ENCODE assay signal across 9 mouse cellular contexts in genomic region chr7:105411874-105412632, GRCm38 (mm10). TPM values are rescaled to one million over a fixed set of nuclear protein-coding genes. Genes with fewer than 3 reads are reported as not detected.
DNase-seq lines count a peak whose midpoint lies in the region; ATAC-seq and TF ChIP-seq lines count a peak whose summit lies in the region.
"Not testable (repeated sequence)": the region's sequence is repeated elsewhere in the genome, so short reads cannot be mapped to it uniquely, and the experiment has no call there.
"Had no signal": no experiment of that assay in that cellular context is flagged by ENCODE, and none has a peak within 500 bp of the region (broad histone marks: within the 10 kb centered on the region; RNA-seq: fewer than 3 reads in every experiment).

No protein-coding gene starts in this region.

- H3K9ac ChIP-seq in embryonic facial prominence, embryonic 14.5 days (ENCODE audit: low read depth, low read length); midbrain, postnatal 0 days (replicated peaks; ENCODE audit: low read length, poor library complexity, severe bottlenecking): not testable (repeated sequence)

- peak; percentile 53 for DNase-seq in CD4-positive helper T cell, adult 2 months (ENCODE audit: low read depth, low spot score)
- DNase-seq in embryonic facial prominence, embryonic 14.5 days (ENCODE audit: low spot score), result peak; percentile 46
- peak; percentile 59 to 90 for DNase-seq in heart, adult 18-20 months
- peak; percentile 82 for DNase-seq in kidney, adult 2 months
- peak; percentile 79 for DNase-seq in left cerebral cortex, postnatal 4 days
- peak; percentile 65 for DNase-seq in midbrain, postnatal 0 days (ENCODE audit: low spot score)
- DNase-seq in spleen, postnatal 14 days (ENCODE audit: low spot score in 2 of 2), result peak; percentile 31 to 60

- peak; percentile 94 for TF ChIP-seq CTCF in bone marrow macrophage, adult 2 months (IDR thresholded peaks at IDR 0.05; ENCODE audit: low read depth, low read length)
- TF ChIP-seq CTCF in kidney, adult 2 months (conservative IDR thresholded peaks at IDR 0.05; ENCODE audit: insufficient read depth, insufficient read length, low read depth, low read length), result peak; percentile 80
- peak; percentile 87 for TF ChIP-seq CTCF in midbrain, postnatal 0 days (IDR thresholded peaks at IDR 0.05)

- H3K27ac ChIP-seq in bone marrow macrophage, adult 2 months (ENCODE audit: insufficient read depth, low read depth, low read length); embryonic facial prominence, embryonic 14.5 days (replicated peaks; ENCODE audit: low read depth, low read length); kidney, adult 2 months (ENCODE audit: insufficient read depth, low read depth, low read length); midbrain, postnatal 0 days (ENCODE audit: low read depth, low read length): not testable (repeated sequence)

- H3K4me1 ChIP-seq in bone marrow macrophage, adult 2 months (ENCODE audit: control insufficient read depth, insufficient read depth, low read length); embryonic facial prominence, embryonic 14.5 days (ENCODE audit: control insufficient read depth, insufficient read depth, low read length); kidney, adult 2 months (ENCODE audit: control insufficient read depth, insufficient read depth, low read length); midbrain, postnatal 0 days (ENCODE audit: insufficient read depth, low read length): not testable (repeated sequence)

- H3K4me3 ChIP-seq in bone marrow macrophage, adult 2 months (ENCODE audit: insufficient read depth, low read length); embryonic facial prominence, embryonic 14.5 days (ENCODE audit: low read depth, low read length); kidney, adult 2 months (ENCODE audit: insufficient read depth, low read depth, low read length); midbrain, postnatal 0 days (ENCODE audit: low read depth, low read length): not testable (repeated sequence)

- TF ChIP-seq POLR2A in bone marrow macrophage, adult 2 months (IDR thresholded peaks at IDR 0.05; ENCODE audit: borderline replicate concordance, low read depth, low read length); kidney, adult 2 months (IDR thresholded peaks at IDR 0.05; ENCODE audit: low read depth, low read length): not testable (repeated sequence)

- not testable (repeated sequence) for H3K27me3 ChIP-seq in embryonic facial prominence, embryonic 14.5 days (replicated peaks; ENCODE audit: control insufficient read depth, insufficient read depth, low read length); kidney, adult 2 months (replicated peaks; ENCODE audit: control insufficient read depth, insufficient read depth, low read length); midbrain, postnatal 0 days (ENCODE audit: insufficient read depth, low read length)

- not testable (repeated sequence) for H3K9me3 ChIP-seq in embryonic facial prominence, embryonic 14.5 days (ENCODE audit: control insufficient read depth, low read length); midbrain, postnatal 0 days (ENCODE audit: low read length)

- WGBS in embryonic facial prominence, embryonic 14.5 days, result 64% methylated on average over 8 of the region's 8 CpGs
- WGBS in kidney, adult 2 months, result 55% methylated on average over 8 of the region's 8 CpGs
- 61% methylated on average over 8 of the region's 8 CpGs for WGBS in midbrain, postnatal 0 days

- not testable (repeated sequence) for H3K4me2 ChIP-seq in embryonic facial prominence, embryonic 14.5 days (ENCODE audit: low read depth, low read length); midbrain, postnatal 0 days (ENCODE audit: low read depth, low read length, poor library complexity, severe bottlenecking)

- peak; percentile 44; the same call in 1 of the 2 replicates for ATAC-seq in embryonic facial prominence, embryonic 14.5 days (ENCODE audit: low read depth)
- not testable (repeated sequence) for ATAC-seq in midbrain, postnatal 0 days (ENCODE audit: low FRiP score)

- intact Hi-C loops in left cerebral cortex, postnatal 4 days (cut with DNase I), result loop anchor here (5.0 kb wide), 1 partner anchor 65 kb away; no protein-coding TSS in a partner anchor

- not testable (repeated sequence) for H3K36me3 ChIP-seq in embryonic facial prominence, embryonic 14.5 days (ENCODE audit: control insufficient read depth, insufficient read depth, low read length); kidney, adult 2 months (ENCODE audit: control insufficient read depth, insufficient read depth, low read length); midbrain, postnatal 0 days (ENCODE audit: insufficient read depth, low read length)

RNA-seq across cellular contexts. Expression of gene Cnga4, which starts 7.7 kb away (rescaled TPM):
- not detected in 2 replicates for polyA plus RNA-seq in bone marrow macrophage, adult 2 months (2012; ENCODE audit: insufficient read depth, insufficient read length, missing spikeins)
- polyA plus RNA-seq in embryonic facial prominence, embryonic 14.5 days (2014; fragmentation: Nextera tagmentation; extraction: Ambion mirVana), result 0.10 and 0.36 TPM in 2 replicates
- total RNA-seq in heart, adult 18-20 months (2021), result not detected
- polyA plus RNA-seq in kidney, adult 2 months (2012; rRNA removed), result 0.16 and 0.18 TPM in 2 replicates
- under 1 TPM; 0.14 to 0.32 TPM for total RNA-seq in left cerebral cortex, postnatal 4 days (2021)
- total RNA-seq in midbrain, postnatal 0 days (2014; rRNA removed), result 0.49 TPM in 1 of 2 replicates, not detected in the other
- 0.21 and 0.26 TPM in 2 replicates for polyA plus RNA-seq in midbrain, postnatal 0 days (2015; fragmentation: Nextera tagmentation; extraction: Ambion mirVana)
- polyA plus RNA-seq: lung, embryonic 15.5 days had no signal

RNA-seq across cellular contexts. Expression of gene Fam160a2, which starts 12.2 kb away (rescaled TPM):
- polyA plus RNA-seq in bone marrow macrophage, adult 2 months (2012; ENCODE audit: insufficient read depth, insufficient read length, missing spikeins), result 29.1 and 39.3 TPM in 2 replicates
- polyA plus RNA-seq in embryonic facial prominence, embryonic 14.5 days (2014; fragmentation: Nextera tagmentation; extraction: Ambion mirVana), result 37.6 and 39.0 TPM in 2 replicates
- total RNA-seq in heart, adult 18-20 months (2021), result 10 to 100 TPM; 15.5 to 16.1 TPM
- 39.6 and 50.2 TPM in 2 replicates for polyA plus RNA-seq in kidney, adult 2 months (2012; rRNA removed)
- total RNA-seq in left cerebral cortex, postnatal 4 days (2021), result 10 to 100 TPM; 49.9 to 56.6 TPM
- 33.4 and 35.8 TPM in 2 replicates for total RNA-seq in midbrain, postnatal 0 days (2014; rRNA removed)
- polyA plus RNA-seq in midbrain, postnatal 0 days (2015; fragmentation: Nextera tagmentation; extraction: Ambion mirVana), result 37.3 and 37.6 TPM in 2 replicates

RNA-seq across cellular contexts. Expression of gene Cckbr, which starts 13.5 kb away (rescaled TPM):
- polyA plus RNA-seq in bone marrow macrophage, adult 2 months (2012; ENCODE audit: insufficient read depth, insufficient read length, missing spikeins), result not detected in 2 replicates
- polyA plus RNA-seq in embryonic facial prominence, embryonic 14.5 days (2014; fragmentation: Nextera tagmentation; extraction: Ambion mirVana), result 0.10 and 0.22 TPM in 2 replicates
- not detected for total RNA-seq in heart, adult 18-20 months (2021)
- 0.14 and 0.22 TPM in 2 replicates for polyA plus RNA-seq in kidney, adult 2 months (2012; rRNA removed)
- 1 to 10 TPM; 4.2 to 6.1 TPM for total RNA-seq in left cerebral cortex, postnatal 4 days (2021)
- 9.9 and 12.0 TPM in 2 replicates for total RNA-seq in midbrain, postnatal 0 days (2014; rRNA removed)
- 6.3 and 7.7 TPM in 2 replicates for polyA plus RNA-seq in midbrain, postnatal 0 days (2015; fragmentation: Nextera tagmentation; extraction: Ambion mirVana)

RNA-seq across cellular contexts. Expression of gene Gm5901, which starts 37.2 kb away (rescaled TPM):
- polyA plus RNA-seq in bone marrow macrophage, adult 2 months (2012; ENCODE audit: insufficient read depth, insufficient read length, missing spikeins), result not detected in 2 replicates
- 0.42 TPM in 1 of 2 replicates, not detected in the other for polyA plus RNA-seq in embryonic facial prominence, embryonic 14.5 days (2014; fragmentation: Nextera tagmentation; extraction: Ambion mirVana)
- total RNA-seq in heart, adult 18-20 months (2021), result not detected
- polyA plus RNA-seq in kidney, adult 2 months (2012; rRNA removed), result not detected in 2 replicates
- not detected for total RNA-seq in left cerebral cortex, postnatal 4 days (2021)
- total RNA-seq in midbrain, postnatal 0 days (2014; rRNA removed), result not detected in 2 replicates
- 0.48 and 0.57 TPM in 2 replicates for polyA plus RNA-seq in midbrain, postnatal 0 days (2015; fragmentation: Nextera tagmentation; extraction: Ambion mirVana)
- polyA plus RNA-seq: lung, embryonic 15.5 days had no signal

RNA-seq across cellular contexts. Expression of gene Olfr692, which starts 44.0 kb away (rescaled TPM):
- polyA plus RNA-seq in bone marrow macrophage, adult 2 months (2012; ENCODE audit: insufficient read depth, insufficient read length, missing spikeins), result not detected in 2 replicates
- 0.18 and 0.35 TPM in 2 replicates for polyA plus RNA-seq in embryonic facial prominence, embryonic 14.5 days (2014; fragmentation: Nextera tagmentation; extraction: Ambion mirVana)
- not detected for total RNA-seq in heart, adult 18-20 months (2021)
- not detected in 2 replicates for polyA plus RNA-seq in kidney, adult 2 months (2012; rRNA removed)
- not detected for total RNA-seq in left cerebral cortex, postnatal 4 days (2021)
- not detected in 2 replicates for total RNA-seq in midbrain, postnatal 0 days (2014; rRNA removed)
- 0.14 TPM in 1 of 2 replicates, not detected in the other for polyA plus RNA-seq in midbrain, postnatal 0 days (2015; fragmentation: Nextera tagmentation; extraction: Ambion mirVana)
- polyA plus RNA-seq: lung, embryonic 15.5 days had no signal
